Mouse (Mus musculus) kidney, embryonic 15.5 days (tissue): ENCODE results near the gene Sh2b1. TPM values are rescaled to one million over a fixed set of nuclear protein-coding genes. Genes with fewer than 3 reads are reported as not detected.
"Not testable (repeated sequence)": the region's sequence is repeated elsewhere in the genome, so short reads cannot be mapped to it uniquely, and the experiment has no call there.

Source experiments
- ATAC-seq: fragments of 200-750 bp; cut with Nextera tagmentation; replicated peaks from 2 replicates; pipeline ENCODE4 v1.8.0; 2017; ENCODE audit warnings: moderate TSS enrichment; ENCODE audit not compliant: low FRiP score
- H3K27ac ChIP-seq: fragments of 300-500 bp; sonication (generic); 2 replicates; pipeline ENCODE4 v1.5.1; 2015; ENCODE audit warnings: mild to moderate bottlenecking, inconsistent platforms
- H3K27me3 ChIP-seq: fragments of 300-500 bp; sonication (generic); 2 replicates; pipeline ENCODE4 v1.6.1; 2015; ENCODE audit warnings: inconsistent platforms
- H3K36me3 ChIP-seq: fragments of 300-500 bp; sonication (generic); 2 replicates; pipeline ENCODE4 v1.6.1; 2015; ENCODE audit warnings: inconsistent platforms
- H3K4me1 ChIP-seq: fragments of 300-500 bp; sonication (generic); 2 replicates; pipeline ENCODE4 v1.6.1; 2015; ENCODE audit warnings: inconsistent platforms
- H3K4me2 ChIP-seq: fragments of 300-500 bp; sonication (generic); 2 replicates; pipeline ENCODE4 v1.6.1; 2015; ENCODE audit warnings: moderate library complexity, mild to moderate bottlenecking, inconsistent platforms
- H3K4me3 ChIP-seq: fragments of 300-500 bp; sonication (generic); replicated peaks from 2 replicates; pipeline ENCODE4 v1.5.1; 2015; ENCODE audit warnings: mild to moderate bottlenecking, inconsistent platforms
- H3K9ac ChIP-seq: fragments of 300-500 bp; sonication (generic); 2 replicates; pipeline ENCODE4 v1.6.1; 2015; ENCODE audit warnings: mild to moderate bottlenecking, inconsistent platforms
- H3K9me3 ChIP-seq: fragments of 300-500 bp; sonication (generic); replicated peaks from 2 replicates; pipeline ENCODE4 v1.6.1; 2016; ENCODE audit warnings: inconsistent platforms
- WGBS: fragments of 180-500 bp; shearing (Covaris S2); methylation state at CpG from one replicate; pipeline ENCODE4 v1.1.7; 2015; ENCODE audit warnings: mixed read lengths; 5-methylcytosine and 5-hydroxymethylcytosine counted together
- polyA plus RNA-seq: library from polyadenylated mRNA; unstranded; fragments of >200 nt; fragmentation: Nextera tagmentation; extraction: Ambion mirVana; gene quantifications from 2 replicates; pipeline ENCODE4 v1.2.1, GENCODE M21; 2015

Sh2b1 gene
- polyA plus RNA-seq, 1 experiment from 2014 or later, result 56.0 TPM

GRCm38 (mm10) chr7:126499416-126499815 is 24.2 kb upstream of the Sh2b1 start:
- Histone ChIP-seq H3K4me3 (no peak overlapping the region), H3K4me1 (peaks cover 18% of the 10 kb centered on the region), H3K36me3 (peaks cover 69% of the 10 kb centered on the region), H3K9me3 (no peaks in the 10 kb centered on the region), H3K27ac (no peak overlapping the region), H3K4me2 (no peak overlapping the region), H3K27me3 (no peaks in the 10 kb centered on the region), H3K9ac (no peak overlapping the region)
- ATAC-seq, result no peak
- 93% methylated on average over 7 of the region's 7 CpGs for WGBS

DNA sequence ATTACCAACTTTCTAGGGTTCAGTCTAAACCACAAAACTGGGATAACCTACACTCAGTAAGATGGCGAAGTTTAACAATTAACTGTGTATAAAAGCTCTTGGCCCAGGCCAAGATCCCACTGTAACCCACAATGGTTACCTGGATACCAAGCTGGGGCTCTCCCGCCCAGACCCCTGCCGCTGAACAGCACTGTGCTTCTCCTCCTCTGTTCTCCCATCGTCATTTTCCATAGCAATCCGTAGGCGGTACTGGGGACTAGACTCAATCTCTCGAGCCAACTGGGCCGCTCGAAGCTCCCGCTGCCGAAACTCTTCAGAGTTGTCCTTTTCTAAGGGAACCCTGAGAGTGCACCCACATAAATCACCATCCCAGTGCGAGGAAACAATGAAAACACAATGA is 22.7 kb upstream of the Sh2b1 start:
- 92% methylated on average over 12 of the region's 12 CpGs for WGBS
- Histone ChIP-seq H3K4me1 (peaks cover 13% of the 10 kb centered on the region), H3K27ac (no peak overlapping the region), H3K4me2 (no peak overlapping the region), H3K36me3 (peaks cover 84% of the 10 kb centered on the region), H3K9ac (no peak overlapping the region), H3K4me3 (no peak overlapping the region), H3K27me3 (no peaks in the 10 kb centered on the region), H3K9me3 (no peaks in the 10 kb centered on the region)
- ATAC-seq, result no peak

GRCm38 (mm10) chr7:126496475-126496874 is 21.3 kb upstream of the Sh2b1 start:
- ATAC-seq, result no peak
- Histone ChIP-seq H3K4me1 (peaks cover 22% of the 10 kb centered on the region), H3K4me3 (no peak overlapping the region), H3K27me3 (no peaks in the 10 kb centered on the region), H3K4me2 (no peak overlapping the region), H3K9ac (no peak overlapping the region), H3K27ac (no peak overlapping the region), H3K9me3 (no peaks in the 10 kb centered on the region), H3K36me3 (peaks cover 99% of the 10 kb centered on the region)
- 90% methylated on average over 5 of the region's 5 CpGs for WGBS

GRCm38 (mm10) chr7:126494120-126494519 is 18.9 kb upstream of the Sh2b1 start:
- no peak overlapping the region for H3K4me2 ChIP-seq
- 90% methylated on average over 6 of the region's 6 CpGs for WGBS
- H3K4me3 ChIP-seq, result no peak overlapping the region
- no peak overlapping the region for H3K9ac ChIP-seq
- H3K27me3 ChIP-seq, result no peaks in the 10 kb centered on the region
- no peaks in the 10 kb centered on the region for H3K9me3 ChIP-seq
- peaks cover 10% of the 10 kb centered on the region; the same call in 1 of the 2 replicates for H3K4me1 ChIP-seq
- peaks cover 98% of the 10 kb centered on the region for H3K36me3 ChIP-seq
- no peak overlapping the region for H3K27ac ChIP-seq
- no peak for ATAC-seq

DNA sequence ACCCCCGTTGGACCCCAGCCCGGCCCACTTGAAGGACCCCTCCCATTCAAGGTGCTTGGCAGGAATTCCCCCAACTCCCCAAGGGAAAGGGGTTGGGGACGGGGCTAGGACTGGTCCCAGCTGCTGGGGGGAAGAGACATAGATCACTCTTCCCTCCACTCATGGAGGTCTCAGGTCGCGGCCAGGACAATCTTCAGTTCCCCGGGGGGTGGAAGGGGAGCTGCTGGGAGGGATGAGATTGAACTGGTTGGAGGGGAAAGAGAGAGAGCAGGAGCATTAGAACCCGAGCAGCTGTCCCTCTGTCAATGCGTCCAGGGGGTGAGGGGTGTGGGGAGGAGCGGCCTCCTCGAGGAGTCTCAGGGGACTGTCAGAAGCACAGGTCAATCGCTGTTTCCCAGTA is 16.7 kb upstream of the Sh2b1 start:
- 0 out of 2 replicates have a peak, but pooled peaks have one; percentile 2 for ATAC-seq
- WGBS, result 43% methylated on average over 11 of the region's 11 CpGs
- peaks cover 79% of the 10 kb centered on the region for H3K36me3 ChIP-seq
- no peak overlapping the region for H3K4me3 ChIP-seq
- peaks cover 20% of the 10 kb centered on the region for H3K4me1 ChIP-seq
- H3K27me3 ChIP-seq, result no peaks in the 10 kb centered on the region
- no peak overlapping the region for H3K4me2 ChIP-seq
- no peak overlapping the region for H3K9ac ChIP-seq
- no peaks in the 10 kb centered on the region for H3K9me3 ChIP-seq
- no peak overlapping the region for H3K27ac ChIP-seq

- no peaks in the 10 kb centered on the region for H3K9me3 ChIP-seq
- H3K4me3 ChIP-seq, result no peak overlapping the region
- H3K27ac ChIP-seq, result no peak overlapping the region
- H3K36me3 ChIP-seq, result peaks cover 69% of the 10 kb centered on the region
- H3K4me1 ChIP-seq, result peaks cover 23% of the 10 kb centered on the region
- no peak overlapping the region for H3K4me2 ChIP-seq
- H3K27me3 ChIP-seq, result no peaks in the 10 kb centered on the region
- no peak overlapping the region for H3K9ac ChIP-seq
- WGBS, result 76% methylated on average over 1 of the region's 1 CpGs
- ATAC-seq, result no peak
These were observed 15.8 kb upstream of the Sh2b1 start for GRCm38 (mm10) chr7:126491005-126491404.

DNA sequence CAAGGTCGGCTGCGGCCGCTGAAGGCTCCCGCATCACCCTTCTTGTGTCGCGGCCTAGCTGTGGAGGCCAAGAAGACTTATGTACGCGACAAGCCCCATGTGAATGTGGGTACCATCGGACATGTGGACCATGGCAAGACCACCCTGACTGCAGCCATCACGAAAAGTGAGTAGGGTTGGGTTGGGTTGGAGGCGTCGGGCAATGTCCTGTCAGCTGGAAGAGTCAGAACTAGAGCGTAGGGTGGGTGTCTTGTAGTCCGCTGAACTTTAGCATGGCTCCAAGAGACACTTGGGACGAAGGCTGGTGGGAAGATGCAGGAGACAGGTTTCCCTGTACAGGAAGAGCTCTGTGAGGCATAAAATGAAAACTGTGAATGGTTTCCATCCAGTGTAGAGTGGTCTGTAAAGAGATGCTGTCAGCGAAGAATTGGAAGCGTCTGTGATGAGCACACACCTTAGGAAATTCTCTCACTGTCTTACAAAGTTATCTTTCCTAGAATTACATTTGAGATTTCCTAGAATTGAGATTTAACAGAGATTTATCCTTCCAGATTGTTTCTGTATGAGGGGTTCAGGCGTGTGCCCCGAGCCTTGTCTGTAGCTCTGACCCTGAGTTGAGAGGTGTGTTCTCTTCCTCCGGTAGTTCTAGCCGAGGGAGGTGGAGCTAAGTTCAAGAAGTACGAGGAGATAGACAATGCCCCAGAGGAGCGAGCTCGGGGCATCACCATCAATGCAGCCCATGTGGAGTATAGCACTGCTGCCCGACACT is 12.6 kb upstream of the Sh2b1 start:
- H3K9ac ChIP-seq, result peak overlapping the region; percentile 75
- H3K27me3 ChIP-seq, H3K9me3 ChIP-seq, ATAC-seq: not testable (repeated sequence)
- WGBS, result 13% methylated on average over 25 of the region's 25 CpGs
- H3K36me3 ChIP-seq, result peaks cover 37% of the 10 kb centered on the region
- 0 out of 2 replicates have a peak overlapping the region, but pooled peaks have one; percentile 86 for H3K27ac ChIP-seq
- H3K4me3 ChIP-seq, result peak overlapping the region; percentile 77
- H3K4me1 ChIP-seq, result peaks cover 27% of the 10 kb centered on the region
- peak overlapping the region; percentile 74 for H3K4me2 ChIP-seq

DNA sequence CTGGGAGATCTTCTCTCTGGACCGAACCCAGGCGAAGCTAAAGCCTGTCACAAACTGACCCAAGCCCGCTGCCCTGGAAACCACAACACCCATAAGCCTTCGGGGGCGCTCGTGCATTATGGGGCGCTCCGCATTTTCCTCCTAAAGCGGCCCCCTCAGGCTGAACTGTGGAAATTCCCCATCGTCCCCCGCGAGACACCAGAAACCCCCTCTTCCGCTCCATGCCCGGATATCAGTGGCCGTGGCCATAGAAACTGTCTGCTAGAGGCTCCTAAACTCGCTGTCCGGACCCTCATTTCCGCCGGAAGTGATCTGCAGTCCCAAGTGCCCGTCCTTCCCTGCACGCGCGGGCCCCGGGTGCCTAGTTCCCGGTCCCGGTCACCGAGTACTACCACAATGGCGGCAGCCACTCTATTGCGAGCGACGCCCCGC is 11.8 kb upstream of the Sh2b1 start, which contains the start of gene Tufm:
Gene Tufm (plus strand): TSS at position 310 of the 432 bp plus-strand sequence.
- under 1% methylated on average over 32 of the region's 32 CpGs for WGBS
- Histone ChIP-seq H3K4me2 (peak within 1 kb of the TSS; percentile 74), H3K27me3 (no peaks in the 10 kb centered on the region), H3K4me1 (peaks cover 23% of the 10 kb centered on the region), H3K9ac (peak within 1 kb of the TSS; percentile 75), H3K4me3 (peak within 1 kb of the TSS; percentile 77), H3K36me3 (peaks cover 30% of the 10 kb centered on the region), H3K9me3 (no peaks in the 10 kb centered on the region), H3K27ac (peak within 1 kb of the TSS; percentile 86)
- peak; percentile 91 for ATAC-seq

- Histone ChIP-seq H3K4me3 (peak overlapping the region; percentile 42), H3K27ac (peak overlapping the region; percentile 91), H3K27me3 (no peaks in the 10 kb centered on the region), H3K9me3 (no peaks in the 10 kb centered on the region), H3K9ac (peak overlapping the region; percentile 50; the same call in 1 of the 2 replicates), H3K36me3 (no peaks in the 10 kb centered on the region), H3K4me2 (peak overlapping the region; percentile 83), H3K4me1 (peaks cover 10% of the 10 kb centered on the region)
- under 1% methylated on average over 23 of the region's 23 CpGs for WGBS
- ATAC-seq, result peak; percentile 92
These were observed 7.2 kb upstream of the Sh2b1 start for GRCm38 (mm10) chr7:126482392-126482871.

DNA sequence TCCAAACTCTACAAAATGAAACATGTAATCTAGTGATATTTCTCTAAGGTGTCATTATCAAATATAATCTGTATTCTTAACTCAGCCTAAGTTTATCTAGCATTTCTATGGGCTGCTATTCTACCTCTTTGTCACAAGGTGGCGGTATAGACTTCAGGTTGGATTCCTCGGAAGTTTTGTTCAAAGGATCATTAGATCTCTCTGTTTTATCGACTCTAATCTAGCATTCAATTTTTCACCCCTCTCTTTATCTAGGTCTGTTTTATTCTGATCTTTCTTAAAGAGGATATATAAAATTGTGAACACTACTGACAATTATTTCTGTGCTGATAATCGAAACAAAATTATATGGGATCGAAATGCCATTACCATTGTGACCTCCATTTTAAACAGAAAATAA is 6.5 kb upstream of the Sh2b1 start:
- Histone ChIP-seq H3K9ac (no peak overlapping the region), H3K27ac (no peak overlapping the region), H3K36me3 (no peaks in the 10 kb centered on the region), H3K4me1 (peaks cover 9% of the 10 kb centered on the region), H3K4me3 (no peak overlapping the region), H3K9me3 (no peaks in the 10 kb centered on the region), H3K4me2 (no peak overlapping the region; the same call in 1 of the 2 replicates), H3K27me3 (no peaks in the 10 kb centered on the region)
- 27% methylated on average over 5 of the region's 5 CpGs for WGBS
- ATAC-seq, result no peak

GRCm38 (mm10) chr7:126474486-126474955 is 703 bp downstream of the Sh2b1 start:
- Histone ChIP-seq H3K4me1 (peaks cover 27% of the 10 kb centered on the region), H3K4me3 (peak overlapping the region; percentile 97), H3K9me3 (no peaks in the 10 kb centered on the region), H3K27me3 (no peaks in the 10 kb centered on the region), H3K9ac (peak overlapping the region; percentile 96), H3K4me2 (peak overlapping the region; percentile 83), H3K27ac (peak overlapping the region; percentile 98), H3K36me3 (peaks cover 35% of the 10 kb centered on the region)
- 0% methylated on average over 27 of the region's 27 CpGs for WGBS
- ATAC-seq, result peak; percentile 63

- H3K9me3 ChIP-seq, result no peaks in the 10 kb centered on the region
- H3K4me1 ChIP-seq, result peaks cover 27% of the 10 kb centered on the region
- peak overlapping the region; percentile 97 for H3K4me3 ChIP-seq
- peak overlapping the region; percentile 96 for H3K9ac ChIP-seq
- 84% methylated on average over 9 of the region's 9 CpGs for WGBS
- no peak for ATAC-seq
- H3K27me3 ChIP-seq, result no peaks in the 10 kb centered on the region
- H3K27ac ChIP-seq, result no peak overlapping the region
- peaks cover 45% of the 10 kb centered on the region for H3K36me3 ChIP-seq
- peak overlapping the region; percentile 83 for H3K4me2 ChIP-seq
These were observed 1.6 kb downstream of the Sh2b1 start for GRCm38 (mm10) chr7:126473470-126474086.
